Mouse (Mus musculus) spleen, embryonic (tissue): ENCODE measurements around the gene Dph5.
"Not testable (repeated sequence)": the region's sequence is repeated elsewhere in the genome, so short reads cannot be mapped to it uniquely, and the experiment has no call there.

ENCODE experiments used
- CTCF ChIA-PET: fragments of 350-600 bp; sonication (Branson Sonifier 250); formaldehyde crosslinking; loops from one replicate; lab custom pipeline; 2022; lab: Charles Lee

The Dph5 gene

DNA sequence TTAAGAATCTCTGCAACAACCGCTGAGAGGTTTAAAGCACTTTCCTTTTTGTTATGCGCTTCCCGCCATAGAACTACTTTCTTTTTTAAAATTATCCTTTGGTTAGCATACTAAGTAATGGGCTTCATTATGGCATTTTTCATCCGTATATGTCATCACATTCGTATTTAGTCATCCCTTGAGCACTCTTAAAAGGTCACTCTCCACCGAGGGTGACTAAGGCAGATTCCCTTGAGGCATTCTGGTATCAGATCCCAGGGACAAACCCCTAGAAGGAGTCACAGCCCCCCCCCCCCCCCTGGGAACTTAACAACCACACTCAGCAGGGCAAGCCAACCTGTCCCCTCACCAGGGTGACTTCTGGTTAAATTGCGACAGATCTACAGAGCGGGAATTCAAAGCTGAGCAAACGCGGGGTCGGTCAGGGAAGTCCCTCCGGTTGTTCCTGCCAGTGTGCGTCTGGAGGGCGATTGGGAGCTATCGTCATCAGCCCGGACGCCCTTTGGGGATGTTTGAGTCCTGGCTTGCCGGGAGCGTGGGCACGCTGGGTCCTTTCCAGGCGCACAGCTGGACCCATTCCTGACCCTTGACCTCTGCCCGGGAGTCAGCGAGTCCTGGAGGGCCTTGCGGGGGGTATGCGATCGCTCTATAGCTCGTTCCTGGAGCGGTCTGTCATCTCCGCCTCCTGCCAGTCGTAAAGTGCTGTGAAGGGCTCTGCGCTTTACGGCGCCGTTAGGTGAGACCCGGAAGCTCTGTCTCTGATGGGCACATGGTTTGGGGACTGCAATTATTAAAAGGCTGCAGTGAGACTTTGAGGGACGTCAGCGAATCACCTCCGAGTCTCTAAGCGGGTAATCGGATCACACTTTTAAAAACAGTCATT, at the start of gene Dph5:
Dph5 (plus strand) TSS at position 411 of the 883 bp plus-strand sequence.
- CTCF ChIA-PET = interaction anchor here (0.6 to 0.7 kb wide), 2 partner anchors 60 to 228 kb away, joined by 4 read pairs; no protein-coding TSS in a partner anchor

DNA sequence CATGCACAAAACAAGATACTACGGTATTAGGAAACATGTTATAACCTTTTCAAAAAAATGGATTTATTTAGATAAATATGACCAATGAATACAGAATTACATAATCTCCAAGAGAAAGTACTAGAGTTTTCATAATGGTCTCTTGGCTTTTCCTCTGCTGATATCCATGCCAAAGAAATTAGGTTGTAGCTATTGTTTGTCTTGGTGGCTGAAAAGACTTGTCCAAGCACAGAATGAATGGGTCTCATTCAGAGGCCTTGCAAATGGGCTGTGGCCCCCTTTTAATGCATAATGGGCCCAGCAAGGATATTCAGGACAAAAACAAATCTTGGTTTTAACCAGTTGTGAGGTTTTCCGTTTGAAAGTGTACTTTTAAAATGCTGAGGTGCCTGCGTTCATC, 43.1 kb upstream of the Dph5 start:
- CTCF ChIA-PET = interaction anchor here (0.7 kb wide), 1 partner anchor 60 kb away, joined by 4 read pairs; no protein-coding TSS in a partner anchor

GRCm38 (mm10) chr3:115845032-115845618, 42.5 kb upstream of the Dph5 start:
- CTCF ChIA-PET = interaction anchor here (0.5 to 0.7 kb wide), 3 partner anchors 22 to 198 kb away, joined by 3 to 4 read pairs (median 3); no protein-coding TSS in a partner anchor

DNA sequence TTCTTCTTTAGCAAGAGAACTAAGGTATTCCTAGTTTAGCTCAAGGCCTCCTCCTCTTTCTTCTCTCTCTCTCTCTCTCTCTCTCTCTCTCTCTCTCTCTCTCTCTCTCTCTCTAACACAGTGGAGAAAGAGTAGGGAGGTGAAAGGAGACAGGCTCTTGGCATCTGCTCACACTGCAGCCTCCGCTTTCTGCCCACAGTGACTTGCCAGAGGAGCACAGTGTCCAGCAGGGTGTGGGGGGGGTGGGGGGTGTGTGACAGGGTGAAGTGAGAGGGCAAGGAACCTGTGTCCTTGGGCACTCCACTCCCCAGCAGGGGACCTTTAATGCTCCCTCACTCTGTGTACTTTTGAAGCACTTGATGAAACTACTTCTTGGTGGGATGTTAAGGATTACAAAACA, 41.9 kb upstream of the Dph5 start:
- CTCF ChIA-PET = interaction anchor here (0.5 to 0.6 kb wide), 2 partner anchors 22 to 199 kb away, joined by 3 read pairs; no protein-coding TSS in a partner anchor

DNA sequence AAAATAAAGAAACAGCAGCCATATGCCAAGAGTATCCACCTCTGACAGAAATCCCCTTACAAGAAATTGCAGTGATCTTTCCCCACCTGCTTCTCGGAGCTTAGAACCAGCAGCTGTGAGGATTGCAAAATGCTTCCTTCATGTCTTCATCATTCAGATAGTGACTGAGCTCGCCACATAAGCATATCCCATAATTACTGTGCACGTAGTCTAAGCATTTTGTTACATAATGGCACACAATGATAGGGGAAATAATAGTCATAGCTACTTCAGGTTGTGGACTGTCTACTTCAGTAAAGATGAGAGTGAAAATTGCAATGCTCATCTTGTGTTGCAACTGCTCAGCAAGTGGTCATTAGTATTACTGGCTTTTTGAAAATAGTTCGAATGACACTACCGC, 41.5 kb upstream of the Dph5 start:
- CTCF ChIA-PET = no interaction called here

GRCm38 (mm10) chr3:115848686-115849480, 38.8 kb upstream of the Dph5 start:
- CTCF ChIA-PET = interaction anchor here (0.7 kb wide), 2 partner anchors 27 to 138 kb away, joined by 3 to 4 read pairs; no protein-coding TSS in a partner anchor

DNA sequence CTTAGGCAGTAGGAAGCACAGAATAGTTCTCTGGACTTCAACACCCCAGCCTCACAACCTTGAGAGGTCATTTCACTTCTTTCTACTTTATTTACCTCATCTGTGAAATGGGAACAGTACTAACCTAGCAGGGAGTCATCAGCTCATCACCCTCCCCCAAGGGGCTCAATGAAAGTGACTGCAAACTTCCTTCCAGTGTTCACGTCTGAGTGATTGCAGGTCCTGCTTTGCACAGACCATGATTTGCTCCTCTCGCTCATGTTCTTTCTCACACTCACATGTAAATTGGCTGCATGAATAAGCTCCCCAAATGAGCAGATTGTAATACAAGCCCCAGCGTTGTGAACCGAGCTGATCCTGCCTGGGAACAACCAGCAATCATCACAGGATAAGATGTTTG, 36.7 kb upstream of the Dph5 start:
- CTCF ChIA-PET = interaction anchor here (0.5 kb wide), 2 partner anchors 34 to 44 kb away, joined by 6 to 10 read pairs; no protein-coding TSS in a partner anchor

DNA sequence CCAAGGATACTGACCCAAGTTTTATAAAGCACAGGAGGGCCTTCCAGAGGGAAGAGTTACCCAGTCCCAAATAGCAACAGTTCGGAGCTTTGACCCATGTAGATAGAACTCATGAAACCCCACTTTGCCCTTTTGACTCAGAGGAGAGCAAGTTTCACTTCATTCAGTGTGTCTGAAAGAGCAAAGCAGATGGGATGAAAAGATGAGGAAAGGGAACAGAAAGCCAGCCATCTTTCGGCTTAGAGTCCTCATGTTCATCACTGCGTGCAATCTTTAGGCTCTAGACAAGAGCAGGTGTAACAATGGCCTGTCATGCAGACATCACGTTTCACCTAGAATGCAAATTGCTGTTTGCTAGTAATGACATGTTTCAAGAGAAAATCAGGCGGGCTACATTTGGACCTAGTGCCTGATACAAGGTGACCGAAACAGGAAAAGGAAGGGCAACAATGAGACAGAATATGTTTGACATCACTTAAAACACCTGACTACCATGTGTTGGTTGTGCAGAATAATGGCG, 32.9 kb upstream of the Dph5 start:
- CTCF ChIA-PET = no interaction called here

GRCm38 (mm10) chr3:115855576-115855975, 32.1 kb upstream of the Dph5 start:
- CTCF ChIA-PET = interaction anchor here (1.1 kb wide), 1 partner anchor 16 kb away, joined by 3 read pairs; no protein-coding TSS in a partner anchor

DNA sequence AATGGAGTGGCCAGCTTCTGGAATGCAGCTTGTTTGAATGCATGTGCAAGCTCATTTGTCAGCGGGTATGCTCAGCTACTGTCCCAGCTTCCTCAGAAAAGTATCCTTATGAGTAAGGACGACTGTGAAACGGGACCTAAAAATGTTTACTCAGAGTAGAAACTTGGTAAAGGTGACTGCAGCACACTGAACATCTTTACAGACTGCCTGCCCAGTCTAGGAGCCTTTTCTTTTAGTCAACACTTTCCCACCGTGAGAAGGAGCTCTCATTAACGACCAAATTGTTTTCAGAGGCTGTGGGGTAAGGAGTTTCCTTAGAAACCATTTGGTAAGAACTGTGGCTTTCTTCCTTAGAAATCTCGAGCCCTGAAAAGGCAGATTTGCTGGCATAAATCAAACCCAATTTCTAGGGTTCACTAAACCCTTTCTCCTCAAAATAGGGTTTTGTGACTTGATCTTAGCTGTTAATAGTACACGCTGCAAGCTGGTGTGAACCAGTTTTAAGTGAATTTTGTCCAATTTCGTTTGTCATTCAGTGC, 31.1 kb upstream of the Dph5 start:
- CTCF ChIA-PET = interaction anchor here (0.6 to 1.1 kb wide), 2 partner anchors 17 to 152 kb away, joined by 3 to 12 read pairs; no protein-coding TSS in a partner anchor

- CTCF ChIA-PET = no interaction called here
Observed at GRCm38 (mm10) chr3:115857436-115857835, 30.2 kb upstream of the Dph5 start.

- CTCF ChIA-PET = no interaction called here
Observed at GRCm38 (mm10) chr3:115858822-115859221, 28.8 kb upstream of the Dph5 start.

DNA sequence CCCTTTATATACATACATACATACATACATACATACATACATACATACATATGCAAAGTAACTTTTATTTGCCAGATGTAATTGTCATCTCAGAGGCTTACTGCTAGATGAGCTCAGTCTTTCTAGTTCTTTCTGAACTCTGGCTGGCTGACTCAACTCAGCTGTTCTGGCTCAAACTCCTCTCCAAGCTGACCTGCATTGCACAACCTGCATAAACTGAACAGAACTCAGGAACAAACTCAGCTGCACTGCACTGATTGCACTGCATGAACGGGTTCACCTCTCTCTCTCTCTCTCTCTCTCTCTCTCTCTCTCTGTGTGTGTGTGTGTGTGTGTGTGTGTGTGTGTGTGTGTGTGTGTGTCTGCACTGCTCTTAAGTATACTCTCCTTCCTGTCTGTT, 26.9 kb upstream of the Dph5 start:
- CTCF ChIA-PET = not testable (repeated sequence)

GRCm38 (mm10) chr3:115863487-115863886, 24.1 kb upstream of the Dph5 start:
- CTCF ChIA-PET = no interaction called here

DNA sequence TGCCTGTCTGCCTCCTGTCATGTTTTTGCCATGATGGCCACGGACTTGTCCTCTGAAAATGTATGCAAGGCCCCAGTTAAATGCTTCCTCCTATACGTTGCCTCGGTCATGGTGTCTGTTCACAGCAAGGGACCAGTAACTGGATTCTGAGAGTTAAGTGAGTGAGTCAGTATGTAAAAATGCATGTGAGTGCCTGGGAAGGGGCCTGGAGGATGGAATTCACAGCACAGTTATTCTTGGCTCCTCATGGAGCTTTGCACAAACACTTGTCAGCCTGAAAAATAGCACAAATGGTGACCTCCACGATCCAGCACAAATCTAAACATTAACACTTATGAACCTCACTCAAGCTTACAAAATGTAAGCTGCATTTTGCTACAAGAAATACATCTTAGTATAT, 20.5 kb upstream of the Dph5 start:
- CTCF ChIA-PET = interaction anchor here (0.5 to 0.6 kb wide), 2 partner anchors 22 to 94 kb away, joined by 3 to 6 read pairs; no protein-coding TSS in a partner anchor

GRCm38 (mm10) chr3:115867901-115868300, 19.7 kb upstream of the Dph5 start:
- CTCF ChIA-PET = interaction anchor here (0.5 to 0.6 kb wide), 2 partner anchors 23 to 94 kb away, joined by 3 to 6 read pairs; no protein-coding TSS in a partner anchor

- CTCF ChIA-PET = no interaction called here
Observed at GRCm38 (mm10) chr3:115869360-115869759, 18.3 kb upstream of the Dph5 start.

- CTCF ChIA-PET = no interaction called here
Observed at GRCm38 (mm10) chr3:115875551-115875950, 12.1 kb upstream of the Dph5 start.

- CTCF ChIA-PET = no interaction called here
Observed at GRCm38 (mm10) chr3:115877133-115877532, 10.5 kb upstream of the Dph5 start.

GRCm38 (mm10) chr3:115884086-115884485, 3.6 kb upstream of the Dph5 start:
- CTCF ChIA-PET = no interaction called here
